Mouse (Mus musculus): ENCODE results near the gene Rffl. TPM values are rescaled to one million over a fixed set of nuclear protein-coding genes. Genes with fewer than 3 reads are reported as not detected.
A peak's percentile ranks its signal among the peaks of the same experiment; 100 is the strongest.

The Rffl gene
- polyA plus RNA-seq, 1 experiment from 2014 or later, result 12.0 TPM

DNA sequence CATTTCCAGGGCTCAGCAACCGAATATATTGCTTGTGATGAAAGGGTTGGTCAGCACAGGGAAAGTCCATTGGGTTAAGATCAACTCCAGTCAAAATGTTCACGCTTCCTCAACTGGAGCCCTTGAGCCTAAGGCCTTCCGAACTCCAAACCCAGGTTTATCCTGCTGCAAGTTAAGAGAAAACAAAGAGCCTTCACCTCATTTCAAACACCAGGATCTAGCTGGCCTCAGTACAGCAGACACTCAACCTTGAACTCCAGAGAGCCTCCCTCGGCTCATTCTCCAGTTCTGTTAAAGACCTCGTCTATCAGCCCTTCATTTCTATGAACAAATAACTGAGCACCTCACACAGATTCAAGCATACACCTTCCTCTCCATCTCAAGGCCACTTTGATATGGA is 90.9 kb downstream of the Rffl start:
- Histone ChIP-seq H3K4me3 (peak overlapping the region; percentile 93), H3K27ac (replicated peaks) (peak overlapping the region; percentile 98), H3K9me3 (replicated peaks) (no peaks in the 10 kb centered on the region), H3K27me3 (ENCODE audit: low read depth, poor library complexity, severe bottlenecking) (no peaks in the 10 kb centered on the region), H3K4me1 (peaks cover 21% of the 10 kb centered on the region), H3K36me3 (peaks cover 20% of the 10 kb centered on the region)
- WGBS, result 73% methylated on average over 5 of the region's 5 CpGs
- DNase-seq (ENCODE audit: low spot score), result no peak

- Histone ChIP-seq H3K9me3 (replicated peaks) (peaks cover 4% of the 10 kb centered on the region; the same call in 1 of the 2 replicates), H3K4me3 (peak overlapping the region; percentile 99), H3K36me3 (peaks cover 28% of the 10 kb centered on the region), H3K27ac (replicated peaks) (peak overlapping the region; percentile 91), H3K27me3 (ENCODE audit: low read depth, poor library complexity, severe bottlenecking) (no peaks in the 10 kb centered on the region), H3K4me1 (peaks cover 24% of the 10 kb centered on the region)
- DNase-seq (ENCODE audit: low spot score), result no peak
- WGBS, result under 1% methylated on average over 28 of the region's 28 CpGs
These were observed 106.5 kb downstream of the Rffl start for GRCm38 (mm10) chr11:82764438-82764924.

- under 1% methylated on average over 44 of the region's 44 CpGs for WGBS
- no peaks in the 10 kb centered on the region for H3K27me3 ChIP-seq (ENCODE audit: low read depth, poor library complexity, severe bottlenecking)
These were observed 107.1 kb downstream of the Rffl start, which contains the start of the genes Cct6b and Zfp830 for GRCm38 (mm10) chr11:82763742-82764437. Gene Cct6b (minus strand): TSS chr11:82764321. Gene Zfp830 (plus strand): TSS chr11:82764345.

DNA sequence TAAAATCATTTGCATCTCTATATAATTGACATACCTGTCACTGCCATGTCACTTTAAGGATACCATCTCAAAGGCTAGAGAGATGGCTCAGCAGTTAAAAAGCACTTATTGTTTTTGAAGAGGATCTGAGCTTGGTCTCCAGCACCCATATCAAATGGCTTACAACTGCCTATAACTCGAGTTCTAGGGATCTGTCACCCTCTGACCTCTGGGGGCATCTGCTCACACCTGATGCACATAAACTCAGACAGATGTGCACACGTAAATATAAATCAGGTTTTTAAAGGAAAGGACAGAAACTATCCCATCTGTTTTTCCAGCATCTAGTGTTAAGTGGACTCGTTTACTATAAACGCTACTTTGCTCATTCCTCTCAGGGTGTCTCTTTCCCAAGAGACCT is 107.7 kb downstream of the Rffl start:
- H3K4me1 ChIP-seq, result peaks cover 24% of the 10 kb centered on the region
- H3K9me3 ChIP-seq (replicated peaks), result peaks cover 4% of the 10 kb centered on the region; the same call in 1 of the 2 replicates
- H3K36me3 ChIP-seq, result peaks cover 16% of the 10 kb centered on the region
- H3K4me3 ChIP-seq, result peak overlapping the region; percentile 99
- WGBS, result 14% methylated on average over 4 of the region's 4 CpGs
- no peak for DNase-seq (ENCODE audit: low spot score)
- H3K27ac ChIP-seq (replicated peaks), result peak overlapping the region; percentile 91
- H3K27me3 ChIP-seq (ENCODE audit: low read depth, poor library complexity, severe bottlenecking), result no peaks in the 10 kb centered on the region

More at GRCm38 (mm10) chr11:82763742-82764437, 107.1 kb downstream of the Rffl start, which contains the start of the genes Cct6b and Zfp830:
- DNase-seq (ENCODE audit: low spot score), result peak; percentile 93
- Histone ChIP-seq H3K9me3 (replicated peaks) (peaks cover 4% of the 10 kb centered on the region; the same call in 1 of the 2 replicates), H3K27ac (replicated peaks) (peak within 1 kb of the TSS; percentile 91), H3K36me3 (peaks cover 23% of the 10 kb centered on the region), H3K4me3 (peak within 1 kb of the TSS; percentile 99), H3K4me1 (peaks cover 24% of the 10 kb centered on the region)

GRCm38 (mm10) chr11:82762286-82762829 is 108.7 kb downstream of the Rffl start:
- Histone ChIP-seq H3K36me3 (peaks cover 12% of the 10 kb centered on the region; the same call in 1 of the 2 replicates), H3K4me3 (no peak overlapping the region), H3K27me3 (ENCODE audit: low read depth, poor library complexity, severe bottlenecking) (no peaks in the 10 kb centered on the region), H3K9me3 (replicated peaks) (peaks cover 4% of the 10 kb centered on the region; the same call in 1 of the 2 replicates), H3K27ac (replicated peaks) (no peak overlapping the region), H3K4me1 (peaks cover 24% of the 10 kb centered on the region)
- no peak for DNase-seq (ENCODE audit: low spot score)
- 88% methylated on average over 6 of the region's 6 CpGs for WGBS

GRCm38 (mm10) chr11:82755919-82756318 is 115.1 kb downstream of the Rffl start:
- no peaks in the 10 kb centered on the region for H3K4me1 ChIP-seq
- H3K36me3 ChIP-seq, result no peaks in the 10 kb centered on the region
- H3K9me3 ChIP-seq (replicated peaks), result no peaks in the 10 kb centered on the region
- 92% methylated on average over 1 of the region's 1 CpGs for WGBS
- DNase-seq (ENCODE audit: low spot score), result no peak
- H3K27me3 ChIP-seq (ENCODE audit: low read depth, poor library complexity, severe bottlenecking), result no peaks in the 10 kb centered on the region
- H3K27ac ChIP-seq (replicated peaks), result no peak overlapping the region
- H3K4me3 ChIP-seq, result no peak overlapping the region

Other genes starting within 250 kb of the Rffl start
- 0.22 and 0.39 TPM in 2 replicates for gene Cct6b, start 106.9 kb downstream of the Rffl start, polyA plus RNA-seq (2016; fragmentation: Nextera tagmentation; extraction: Ambion mirVana)
- gene Zfp830, start 106.9 kb downstream of the Rffl start, polyA plus RNA-seq (2016; fragmentation: Nextera tagmentation; extraction: Ambion mirVana), result 33.3 and 37.6 TPM in 2 replicates
- 41.1 and 47.2 TPM in 2 replicates for gene Lig3, start 90.1 kb downstream of the Rffl start, polyA plus RNA-seq (2016; fragmentation: Nextera tagmentation; extraction: Ambion mirVana)
- gene Rad51d, start 19.4 kb upstream of the Rffl start, polyA plus RNA-seq (2016; fragmentation: Nextera tagmentation; extraction: Ambion mirVana), result 16.3 and 17.2 TPM in 2 replicates
- gene Fndc8, start 20.9 kb upstream of the Rffl start, polyA plus RNA-seq (2016; fragmentation: Nextera tagmentation; extraction: Ambion mirVana), result 0.28 and 0.34 TPM in 2 replicates
- gene Nle1, start 37.2 kb upstream of the Rffl start, polyA plus RNA-seq (2016; fragmentation: Nextera tagmentation; extraction: Ambion mirVana), result 40.3 and 40.4 TPM in 2 replicates
- 0.26 and 0.30 TPM in 2 replicates for gene Unc45b, start 39.3 kb upstream of the Rffl start, polyA plus RNA-seq (2016; fragmentation: Nextera tagmentation; extraction: Ambion mirVana)
- 0.11 and 0.22 TPM in 2 replicates for gene Slfn5, start 80.1 kb upstream of the Rffl start, polyA plus RNA-seq (2016; fragmentation: Nextera tagmentation; extraction: Ambion mirVana)
- gene Slfn9, start 120.6 kb upstream of the Rffl start, polyA plus RNA-seq (2016; fragmentation: Nextera tagmentation; extraction: Ambion mirVana), result 7.4 and 9.3 TPM in 2 replicates
- 0.19 and 0.24 TPM in 2 replicates for gene Slfn8, start 149.6 kb upstream of the Rffl start, polyA plus RNA-seq (2016; fragmentation: Nextera tagmentation; extraction: Ambion mirVana)
- 0.85 and 1.6 TPM in 2 replicates for gene Slfn2, start 193.9 kb upstream of the Rffl start, polyA plus RNA-seq (2016; fragmentation: Nextera tagmentation; extraction: Ambion mirVana)
- not detected in 2 replicates for gene Slfn1, start 245.6 kb upstream of the Rffl start, polyA plus RNA-seq (2016; fragmentation: Nextera tagmentation; extraction: Ambion mirVana)

Measured in midbrain, embryonic 10.5 days (tissue).